Mouse (Mus musculus) ZHBTc4 (cell line): ENCODE data around the gene Car14.
"Not testable (repeated sequence)": the region's sequence is repeated elsewhere in the genome, so short reads cannot be mapped to it uniquely, and the experiment has no call there.

Source experiments
- DNase-seq: peaks from one replicate; pipeline ENCODE4 v3.0.0-alpha.2; 2011; ENCODE audit warnings: low read depth, low spot score

Gene Car14

DNA sequence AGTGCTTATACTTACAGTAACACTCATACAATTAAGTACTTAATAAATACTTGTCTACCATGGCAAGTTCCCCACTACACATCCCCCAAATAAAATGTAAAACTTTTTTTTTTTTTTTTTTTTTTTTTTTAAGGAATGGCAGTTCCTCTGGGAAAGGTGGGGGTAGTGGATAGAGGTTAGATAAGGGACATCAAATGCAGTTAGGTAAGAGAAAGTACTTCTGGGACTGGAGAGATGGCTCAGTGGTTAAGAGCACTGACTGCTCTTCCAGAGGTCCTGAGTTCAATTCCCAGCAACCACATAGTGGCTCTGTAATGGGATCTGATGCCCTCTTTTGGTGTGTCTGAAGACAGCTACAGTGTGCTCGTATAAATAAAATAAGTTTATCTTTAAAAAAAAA is 47.4 kb downstream of the Car14 start:
- DNase-seq = not testable (repeated sequence)

- peak; percentile 38 for DNase-seq
Observed at GRCm38 (mm10) chr3:95856115-95856514, 48.4 kb downstream of the Car14 start.

DNA sequence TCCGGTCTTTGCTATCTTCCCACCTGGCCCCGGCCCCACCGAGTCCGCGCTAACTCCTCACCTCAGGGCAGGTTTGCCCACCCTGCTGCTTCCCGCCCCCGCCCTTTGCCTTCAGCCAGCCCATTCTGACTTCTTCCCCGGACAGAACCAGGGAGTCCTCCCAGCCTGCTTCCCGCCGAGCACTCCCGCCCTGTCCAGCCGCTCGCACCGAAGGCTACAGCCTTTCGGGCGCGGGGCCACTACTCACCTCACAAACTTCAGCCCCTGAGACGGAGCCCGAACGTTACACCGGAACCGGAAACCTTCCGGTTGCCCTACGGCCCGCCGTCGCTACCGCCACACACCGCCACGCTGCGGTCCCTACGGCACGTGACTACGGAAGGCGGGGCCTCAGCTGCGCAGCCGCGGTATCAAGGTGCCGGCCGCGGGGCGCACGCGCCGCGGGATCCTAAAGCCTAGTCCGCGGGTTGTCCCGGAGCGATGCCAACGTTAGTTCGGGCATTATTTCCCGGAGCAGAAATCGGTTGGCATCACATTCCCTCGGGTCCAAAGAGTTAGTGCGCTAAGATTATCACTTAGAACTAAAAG is 48.9 kb downstream of the Car14 start, which contains the start of gene Prpf3:
Gene Prpf3, minus strand, starts transcription at position 384 of the 588 bp plus-strand sequence.
- DNase-seq = peak; percentile 96

- no peak for DNase-seq
Observed at GRCm38 (mm10) chr3:95851317-95851716, 53.2 kb downstream of the Car14 start.

- DNase-seq = no peak
Observed at GRCm38 (mm10) chr3:95850611-95851010, 53.9 kb downstream of the Car14 start.
